Comparison of ENCODE assay signal across 8 mouse cellular contexts in the genomic region with DNA sequence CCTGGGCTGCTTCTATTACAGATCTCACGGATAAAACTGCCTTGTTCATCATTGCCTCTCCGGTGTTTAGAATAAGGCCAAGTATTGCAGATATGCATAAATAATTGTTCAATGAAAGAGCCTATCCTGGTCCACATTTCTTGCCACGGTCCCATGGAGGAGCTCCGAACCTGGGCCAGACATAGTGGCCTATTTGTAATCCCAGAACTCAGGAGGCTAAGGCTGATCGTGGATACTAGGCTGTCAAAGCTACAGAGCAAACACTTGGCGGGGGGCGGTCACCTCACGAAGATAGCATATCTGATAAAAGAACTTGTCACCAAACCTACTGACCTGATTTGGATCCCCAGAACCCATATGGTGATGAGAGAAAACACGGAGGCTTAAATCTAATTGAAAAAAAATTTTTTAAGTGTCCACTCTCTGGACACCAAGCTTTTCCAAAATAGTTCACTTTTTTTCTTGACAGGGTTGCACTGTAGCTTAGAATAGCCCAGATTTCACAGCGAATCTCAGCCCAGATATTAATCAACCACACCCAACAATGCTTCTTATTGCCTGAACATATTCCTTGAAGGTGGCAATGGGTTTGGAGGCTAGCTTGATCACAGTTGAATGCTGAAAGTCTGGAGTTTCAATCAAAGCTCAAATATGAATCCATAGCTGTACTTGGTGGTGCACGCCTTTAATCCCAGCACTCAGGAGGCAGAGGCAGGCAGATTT. TPM values are rescaled to one million over a fixed set of nuclear protein-coding genes. Genes with fewer than 3 reads are reported as not detected.
A peak's percentile ranks its signal among the peaks of the same experiment; 100 is the strongest.
DNase-seq lines count a peak whose midpoint lies in the region; ATAC-seq and TF ChIP-seq lines count a peak whose summit lies in the region.

No protein-coding gene starts in this region.

- H3K4me2 ChIP-seq in limb, embryonic 14.5 days (replicated peaks; ENCODE audit: low read depth, low read length, severe bottlenecking): peak overlapping the region; percentile 61
- peak overlapping the region; percentile 60 for H3K4me2 ChIP-seq in stomach, embryonic 15.5 days

- peak; percentile 62 for DNase-seq in gastrocnemius, adult 2 months
- DNase-seq in gastrocnemius, postnatal 25 days: no peak
- no peak for DNase-seq in testis, postnatal 14 days (ENCODE audit: low spot score)
- no peak for DNase-seq in limb, embryonic 14.5 days (ENCODE audit: low spot score)
- DNase-seq in embryo, embryonic 10 days (ENCODE audit: low spot score): no peak
- no peak for DNase-seq in left cerebral cortex, postnatal 4 days

- peak; percentile 1; the same call in 1 of the 2 replicates for ATAC-seq in limb, embryonic 14.5 days (ENCODE audit: low FRiP score, low read depth)
- ATAC-seq in stomach, embryonic 15.5 days (ENCODE audit: insufficient read depth, low FRiP score, low read depth): peak; percentile 5; the same call in 1 of the 2 replicates

- TF ChIP-seq POLR2A in testis, adult 2 months (IDR thresholded peaks at IDR 0.05; ENCODE audit: control insufficient read depth, low read depth, low read length): no peak
- no peak for TF ChIP-seq POLR2A in limb, embryonic 14.5 days (IDR thresholded peaks at IDR 0.05; ENCODE audit: borderline replicate concordance, extremely low read depth, insufficient read depth, insufficient read length)

- peak overlapping the region; percentile 35; the same call in 1 of the 2 replicates for H3K9ac ChIP-seq in limb, embryonic 14.5 days (ENCODE audit: low read depth, low read length, severe bottlenecking)
- H3K9ac ChIP-seq in stomach, embryonic 15.5 days: 0 out of 2 replicates have a peak overlapping the region, but pooled peaks have one; percentile 19

- H3K27ac ChIP-seq in gastrocnemius, adult 2 months: peak overlapping the region; percentile 91
- peak overlapping the region; percentile 30 for H3K27ac ChIP-seq in testis, adult 2 months (ENCODE audit: control insufficient read depth, insufficient read depth, low read depth, low read length)
- H3K27ac ChIP-seq in limb, embryonic 14.5 days (replicated peaks; ENCODE audit: low read depth, low read length): peak overlapping the region; percentile 96
- peak overlapping the region; percentile 97 for H3K27ac ChIP-seq in stomach, embryonic 15.5 days

- H3K4me3 ChIP-seq in gastrocnemius, adult 2 months: peak overlapping the region; percentile 84
- H3K4me3 ChIP-seq in testis, adult 2 months (ENCODE audit: control insufficient read depth, low read depth, low read length): peak overlapping the region; percentile 98
- H3K4me3 ChIP-seq in limb, embryonic 14.5 days (replicated peaks; ENCODE audit: low read length): peak overlapping the region; percentile 73
- H3K4me3 ChIP-seq in stomach, embryonic 15.5 days (replicated peaks): peak overlapping the region; percentile 74

- intact Hi-C loops in gastrocnemius, adult 2 months (cut with DNase I): loop anchor here (10.0 kb wide), 1 partner anchor 328 kb away; a partner anchor contains a TSS
- intact Hi-C loops in left cerebral cortex, postnatal 4 days (cut with DNase I): no loop called here

- no peaks in the 10 kb centered on the region; the same call in none of the 2 replicates for H3K36me3 ChIP-seq in testis, adult 2 months (ENCODE audit: control insufficient read depth, insufficient read depth, low read length)
- peaks cover 65% of the 10 kb centered on the region for H3K36me3 ChIP-seq in limb, embryonic 14.5 days (ENCODE audit: control insufficient read depth, insufficient read depth, low read length)
- peaks cover 37% of the 10 kb centered on the region for H3K36me3 ChIP-seq in stomach, embryonic 15.5 days

- no peaks in the 10 kb centered on the region for H3K27me3 ChIP-seq in testis, adult 2 months (ENCODE audit: control insufficient read depth, insufficient read depth, low read length)
- no peaks in the 10 kb centered on the region for H3K27me3 ChIP-seq in limb, embryonic 14.5 days (ENCODE audit: control insufficient read depth, insufficient read depth, low read length)
- no peaks in the 10 kb centered on the region for H3K27me3 ChIP-seq in stomach, embryonic 15.5 days (replicated peaks)

- no peaks in the 10 kb centered on the region for H3K9me3 ChIP-seq in limb, embryonic 14.5 days (ENCODE audit: control insufficient read depth, low read length)
- H3K9me3 ChIP-seq in stomach, embryonic 15.5 days: no peaks in the 10 kb centered on the region

- H3K4me1 ChIP-seq in testis, adult 2 months (ENCODE audit: control insufficient read depth, insufficient read depth, low read length): no peaks in the 10 kb centered on the region; the same call in none of the 2 replicates
- H3K4me1 ChIP-seq in limb, embryonic 14.5 days (ENCODE audit: control insufficient read depth, insufficient read depth, low read length): peaks cover 20% of the 10 kb centered on the region
- peaks cover 25% of the 10 kb centered on the region for H3K4me1 ChIP-seq in stomach, embryonic 15.5 days

- TF ChIP-seq CTCF in gastrocnemius, adult 2 months (IDR thresholded peaks at IDR 0.05): no peak
- no peak for TF ChIP-seq CTCF in testis, adult 2 months (IDR thresholded peaks at IDR 0.05; ENCODE audit: control insufficient read depth, insufficient read depth, insufficient replicate concordance, low read depth, low read length)

- 31% methylated on average over 11 of the region's 11 CpGs for WGBS in limb, embryonic 14.5 days
- 21% methylated on average over 11 of the region's 11 CpGs for WGBS in stomach, embryonic 15.5 days

RNA-seq across cellular contexts. Expression of a gene that starts 0.6 kb away (rescaled TPM):
- total RNA-seq in gastrocnemius, adult 2 months (2021): 10 to 100 TPM; 22.8 to 25.7 TPM
- 10 to 100 TPM; 21.7 to 26.8 TPM for total RNA-seq in gastrocnemius, postnatal 25 days (2021)
- polyA plus RNA-seq in testis, adult 2 months (2012; rRNA removed): 252 and 262 TPM in 2 replicates
- 238 and 252 TPM in 2 replicates for polyA plus RNA-seq in limb, embryonic 14.5 days (2012; rRNA removed)
- polyA plus RNA-seq in limb, embryonic 14.5 days (2014; fragmentation: Nextera tagmentation; extraction: Ambion mirVana): 268 and 269 TPM in 2 replicates
- polyA plus RNA-seq in stomach, embryonic 15.5 days (2015; fragmentation: Nextera tagmentation; extraction: Ambion mirVana): 237 and 240 TPM in 2 replicates
- total RNA-seq in left cerebral cortex, postnatal 4 days (2021): 10 to 100 TPM; 71.1 to 79.7 TPM

RNA-seq across cellular contexts. Expression of a gene that starts 4.6 kb away (rescaled TPM):
- 10 to 100 TPM; 61.1 to 64.6 TPM for total RNA-seq in gastrocnemius, adult 2 months (2021)
- total RNA-seq in gastrocnemius, postnatal 25 days (2021): 10 to 100 TPM; 50.5 to 55.3 TPM
- polyA plus RNA-seq in testis, adult 2 months (2012; rRNA removed): 7.9 and 9.8 TPM in 2 replicates
- 1.6 and 2.0 TPM in 2 replicates for polyA plus RNA-seq in limb, embryonic 14.5 days (2012; rRNA removed)
- polyA plus RNA-seq in limb, embryonic 14.5 days (2014; fragmentation: Nextera tagmentation; extraction: Ambion mirVana): 0.21 and 0.44 TPM in 2 replicates
- 0.73 and 0.74 TPM in 2 replicates for polyA plus RNA-seq in stomach, embryonic 15.5 days (2015; fragmentation: Nextera tagmentation; extraction: Ambion mirVana)
- total RNA-seq in left cerebral cortex, postnatal 4 days (2021): 100 to 1,000 TPM; 165 to 167 TPM

RNA-seq across cellular contexts. Expression of a gene that starts 11.6 kb away (rescaled TPM):
- total RNA-seq in gastrocnemius, adult 2 months (2021): under 1 TPM; 0.42 to 0.48 TPM
- total RNA-seq in gastrocnemius, postnatal 25 days (2021): under 1 TPM; 0.20 to 0.62 TPM
- polyA plus RNA-seq in testis, adult 2 months (2012; rRNA removed): 1.1 and 1.2 TPM in 2 replicates
- polyA plus RNA-seq in limb, embryonic 14.5 days (2012; rRNA removed): 2.0 and 2.7 TPM in 2 replicates
- 0.29 and 0.41 TPM in 2 replicates for polyA plus RNA-seq in limb, embryonic 14.5 days (2014; fragmentation: Nextera tagmentation; extraction: Ambion mirVana)
- 0.46 and 0.66 TPM in 2 replicates for polyA plus RNA-seq in stomach, embryonic 15.5 days (2015; fragmentation: Nextera tagmentation; extraction: Ambion mirVana)
- under 1 TPM; 0.40 to 0.58 TPM for total RNA-seq in left cerebral cortex, postnatal 4 days (2021)

RNA-seq across cellular contexts. Expression of a gene that starts 16.1 kb away (rescaled TPM):
- 10 to 100 TPM; 74.6 to 93.1 TPM for total RNA-seq in gastrocnemius, adult 2 months (2021)
- 10 to 100 TPM; 63.8 to 69.0 TPM for total RNA-seq in gastrocnemius, postnatal 25 days (2021)
- polyA plus RNA-seq in testis, adult 2 months (2012; rRNA removed): 74.3 and 92.1 TPM in 2 replicates
- polyA plus RNA-seq in limb, embryonic 14.5 days (2012; rRNA removed): 144 and 202 TPM in 2 replicates
- polyA plus RNA-seq in limb, embryonic 14.5 days (2014; fragmentation: Nextera tagmentation; extraction: Ambion mirVana): 131 and 151 TPM in 2 replicates
- 81.9 and 93.0 TPM in 2 replicates for polyA plus RNA-seq in stomach, embryonic 15.5 days (2015; fragmentation: Nextera tagmentation; extraction: Ambion mirVana)
- 100 to 1,000 TPM; 110 to 113 TPM for total RNA-seq in left cerebral cortex, postnatal 4 days (2021)

RNA-seq across cellular contexts. Expression of a gene that starts 26.7 kb away (rescaled TPM):
- 1 to 10 TPM in 1 of 2 experiments, under 1 TPM in 1; 0.67 to 1.3 TPM for total RNA-seq in gastrocnemius, adult 2 months (2021)
- total RNA-seq in gastrocnemius, postnatal 25 days (2021): 1 to 10 TPM in 1 of 2 experiments, under 1 TPM in 1; 0.49 to 1.6 TPM
- 3.5 and 3.9 TPM in 2 replicates for polyA plus RNA-seq in testis, adult 2 months (2012; rRNA removed)
- 13.6 and 15.0 TPM in 2 replicates for polyA plus RNA-seq in limb, embryonic 14.5 days (2012; rRNA removed)
- polyA plus RNA-seq in limb, embryonic 14.5 days (2014; fragmentation: Nextera tagmentation; extraction: Ambion mirVana): 3.2 and 4.3 TPM in 2 replicates
- 3.1 and 3.3 TPM in 2 replicates for polyA plus RNA-seq in stomach, embryonic 15.5 days (2015; fragmentation: Nextera tagmentation; extraction: Ambion mirVana)
- total RNA-seq in left cerebral cortex, postnatal 4 days (2021): 1 to 10 TPM; 5.2 to 5.5 TPM

Comparison
In these comparisons a context has a peak if more than half of its experiments do, and no peak if none do; other contexts are left out.
1. H3K27ac ChIP-seq: peak in every context shown above with its lines; median percentile 97 in stomach, embryonic 15.5 days; 96 in limb, embryonic 14.5 days; 91 in gastrocnemius, adult 2 months; 30 in testis, adult 2 months.